Mouse (Mus musculus): ENCODE results near the gene Ndufs8. TPM values are rescaled to one million over a fixed set of nuclear protein-coding genes. Genes with fewer than 3 reads are reported as not detected.

The Ndufs8 gene
- polyA plus RNA-seq (2017; shearing (Covaris generic)) = 209 TPM

DNA sequence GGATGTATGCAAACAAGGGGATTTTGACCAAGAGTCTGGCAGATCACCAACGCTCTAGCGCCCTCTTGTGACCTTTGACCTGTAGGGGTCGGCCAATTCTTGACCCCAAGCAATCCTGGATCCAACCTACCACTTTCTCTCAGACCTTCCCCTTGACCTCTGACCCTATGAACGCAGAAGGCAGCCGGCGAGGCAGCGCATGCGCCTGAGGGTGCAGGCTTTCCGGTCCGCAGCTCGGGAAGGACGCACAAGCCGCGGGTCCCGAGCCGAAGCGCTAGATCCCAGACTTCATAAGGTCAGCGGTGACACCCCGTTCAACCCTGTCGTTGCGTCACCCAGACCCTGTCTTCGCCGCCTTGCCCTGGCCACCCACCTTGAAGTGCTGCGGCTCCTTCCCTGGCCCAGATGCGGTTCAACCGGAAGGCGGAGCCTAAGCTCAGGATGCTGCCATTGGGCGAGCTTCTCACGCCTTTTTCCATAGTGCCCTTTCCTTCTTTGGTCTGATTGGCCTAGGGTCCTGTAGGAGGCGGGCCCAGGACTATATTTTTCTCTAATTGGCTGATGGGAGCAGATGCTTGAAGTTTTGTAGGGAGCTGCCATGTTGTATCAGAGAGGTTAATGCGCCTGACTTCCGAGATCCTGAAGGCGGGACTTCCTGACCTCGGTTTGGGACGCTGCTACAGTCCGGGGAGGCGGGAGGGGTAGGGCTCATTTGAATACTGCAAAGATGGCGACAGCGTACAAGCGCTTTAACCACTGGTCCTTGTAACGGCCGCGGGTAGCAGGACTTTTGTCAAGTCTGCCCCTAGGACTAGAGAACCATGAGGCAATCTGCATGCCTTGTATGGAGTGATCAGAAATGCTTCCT lies at the start of gene Ndufs8:
TSS of gene Ndufs8 (minus strand) at position 438 of the 868 bp plus-strand sequence.

DNA sequence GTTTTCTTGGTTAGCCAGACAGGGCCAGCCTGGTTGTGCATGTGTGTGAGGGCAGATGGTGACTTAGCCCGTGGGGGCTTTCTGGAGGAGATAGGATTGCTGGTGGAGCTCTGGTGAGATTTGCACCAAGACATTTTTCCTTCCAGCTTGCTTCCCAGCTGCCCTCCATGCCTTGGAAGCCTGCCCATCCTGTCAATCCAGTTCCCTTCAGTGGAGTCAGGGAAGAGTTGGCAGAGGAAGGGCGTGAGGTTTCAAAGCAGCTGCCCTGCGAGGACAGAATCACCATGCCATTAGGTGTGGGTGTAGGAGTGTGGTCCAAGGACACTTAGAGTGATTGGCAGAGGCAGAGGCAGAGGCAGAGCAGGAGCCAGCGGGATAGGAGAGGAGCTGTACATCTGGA lies 45.9 kb upstream of the Ndufs8 start, which contains the start of gene Aldh3b3:
TSS of gene Aldh3b3 (plus strand) at position 176 of the 400 bp plus-strand sequence.

DNA sequence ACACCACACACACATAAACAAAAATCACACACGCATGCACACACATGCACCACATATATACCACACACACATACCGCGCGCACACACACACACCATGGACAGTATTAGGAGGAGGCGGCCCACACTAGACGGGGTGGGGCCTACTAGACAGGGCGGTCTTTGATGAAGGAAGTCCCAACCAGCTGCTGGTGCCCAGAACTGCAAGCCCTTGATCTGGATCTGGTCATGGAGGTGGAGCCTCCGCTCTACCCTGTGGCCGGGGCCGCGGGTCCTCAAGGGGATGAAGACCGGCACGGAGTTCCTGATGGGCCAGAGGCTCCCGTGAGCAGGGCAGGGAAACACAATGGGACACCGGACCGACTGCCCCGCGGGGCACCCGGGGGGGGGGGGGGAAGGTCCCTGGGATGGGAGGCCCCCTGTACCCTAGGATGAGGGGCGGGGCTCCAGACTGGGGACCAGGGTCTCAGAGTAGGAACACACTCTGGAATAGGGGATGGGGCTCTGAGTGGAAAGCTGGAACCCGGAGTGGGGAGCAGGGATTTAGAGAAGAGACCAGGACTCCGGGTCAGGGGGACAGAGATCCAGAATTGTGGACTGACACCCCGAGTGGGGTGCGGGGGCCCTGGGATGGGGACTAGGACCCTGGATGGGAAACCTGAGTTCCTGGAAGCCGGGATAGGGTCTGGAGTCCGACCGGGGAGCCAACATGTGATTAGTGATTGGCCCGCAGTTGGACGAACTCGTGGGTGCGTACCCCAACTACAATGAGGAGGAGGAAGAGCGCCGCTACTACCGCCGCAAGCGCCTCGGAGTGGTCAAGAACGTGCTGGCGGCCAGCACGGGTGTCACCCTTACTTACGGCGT lies 22.7 kb upstream of the Ndufs8 start, which contains the start of gene Unc93b1:
TSS of gene Unc93b1 (plus strand) at position 155 of the 864 bp plus-strand sequence.

DNA sequence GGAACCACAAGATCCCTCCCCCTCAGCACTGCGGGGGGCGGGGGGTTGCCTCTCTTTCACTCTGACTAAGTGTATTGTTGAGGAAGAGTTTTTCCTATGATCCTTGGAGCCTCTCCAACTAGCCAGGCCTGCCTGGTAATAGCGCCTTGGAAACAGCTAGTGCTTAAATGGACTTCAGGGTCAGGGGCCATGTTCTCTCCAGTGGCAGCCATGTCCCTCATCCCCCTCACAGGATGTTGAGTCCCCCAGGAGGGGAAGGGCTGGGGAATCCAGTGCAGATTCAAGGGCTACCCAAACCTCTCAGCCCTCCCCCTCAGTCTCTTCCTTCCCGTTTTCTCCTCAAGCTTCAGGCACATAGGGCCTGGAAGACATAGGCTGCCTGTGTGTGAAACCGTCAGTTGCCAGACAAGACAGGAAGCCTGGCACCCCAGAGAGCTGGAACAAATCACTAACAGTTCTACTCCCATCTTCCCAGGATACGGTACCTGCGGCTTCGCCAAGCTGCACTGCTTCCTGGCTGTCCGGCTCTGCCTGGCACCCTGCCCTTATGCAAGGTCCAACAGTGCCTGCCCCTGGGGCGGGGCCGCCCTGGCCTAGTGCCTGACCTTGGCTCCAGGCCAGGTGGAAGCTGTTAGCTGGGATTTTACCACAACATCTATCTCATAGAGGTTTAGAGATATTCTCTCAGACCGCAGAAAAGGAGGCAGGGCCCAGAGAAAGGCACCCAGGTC lies 16.8 kb upstream of the Ndufs8 start, which contains the start of gene Aldh3b1:
TSS of gene Aldh3b1 (minus strand) at position 598 of the 731 bp plus-strand sequence.

DNA sequence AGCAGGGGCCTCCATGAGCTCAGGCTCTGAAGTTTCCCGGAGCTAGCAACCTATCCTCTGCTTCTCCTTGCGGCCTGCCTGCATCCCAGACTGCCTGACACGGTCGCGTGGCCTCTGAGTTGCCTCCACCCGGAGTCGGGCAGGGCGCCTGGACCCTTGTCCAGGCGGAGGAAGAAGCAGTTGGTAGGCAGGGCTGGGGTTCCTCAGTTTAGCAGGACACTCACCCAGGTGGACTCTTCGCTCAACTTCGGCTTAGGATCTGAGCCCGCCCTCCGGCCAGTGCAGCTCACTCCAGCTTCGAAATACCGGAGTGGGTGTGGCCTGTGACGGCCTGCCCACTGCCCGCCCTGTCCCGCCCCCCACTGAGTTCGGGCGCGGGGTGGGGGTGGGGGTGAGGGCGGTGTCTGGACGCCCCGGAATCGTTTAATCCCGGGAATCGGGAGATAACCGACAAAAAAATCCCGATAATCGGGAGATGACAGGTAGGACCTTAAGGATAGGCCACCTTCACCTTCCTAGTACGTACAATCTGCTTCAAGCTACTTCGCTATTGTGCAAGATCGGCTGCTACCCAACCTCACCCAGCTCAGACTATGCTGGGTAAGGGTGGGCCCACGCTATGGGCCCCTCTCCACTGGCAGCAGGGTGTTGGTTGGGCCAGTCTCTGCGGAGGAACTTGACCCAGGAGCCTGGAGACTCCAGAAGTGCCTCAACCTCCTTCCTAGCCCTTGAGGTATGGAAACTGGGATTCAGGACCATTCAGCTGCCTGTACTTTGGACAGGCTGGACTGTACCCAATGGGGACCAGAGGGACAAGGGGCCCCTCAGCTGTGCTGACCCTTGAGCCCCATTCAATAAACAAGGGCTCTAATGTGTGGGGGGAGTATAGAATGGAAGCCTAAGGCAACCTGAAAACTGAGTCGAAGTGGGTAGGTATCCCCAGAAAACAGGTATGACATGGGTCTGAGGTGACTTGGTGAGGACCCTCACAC lies 5.5 kb downstream of the Ndufs8 start, which contains the start of gene Tcirg1:
TSS of gene Tcirg1 (minus strand) at position 339 of the 992 bp plus-strand sequence.

Other genes with a start within 250 kb of the Ndufs8 start
- gene Lrp5, start 226.2 kb downstream of the Ndufs8 start, polyA plus RNA-seq (2017; shearing (Covaris generic)) = not detected
- 8.9 TPM for gene 1810055G02Rik, start 204.5 kb downstream of the Ndufs8 start, polyA plus RNA-seq (2017; shearing (Covaris generic))
- gene Kmt5b, start 145.4 kb downstream of the Ndufs8 start, polyA plus RNA-seq (2017; shearing (Covaris generic)) = 48.1 TPM
- 3.3 TPM for gene Chka, start 61.0 kb downstream of the Ndufs8 start, polyA plus RNA-seq (2017; shearing (Covaris generic))
- gene Tcirg1, start 5.6 kb downstream of the Ndufs8 start, polyA plus RNA-seq (2017; shearing (Covaris generic)) = 75.6 TPM
- 0.95 TPM for gene Aldh3b1, start 17.0 kb upstream of the Ndufs8 start, polyA plus RNA-seq (2017; shearing (Covaris generic))
- gene Unc93b1, start 22.4 kb upstream of the Ndufs8 start, polyA plus RNA-seq (2017; shearing (Covaris generic)) = 71.9 TPM
- not detected for gene Aldh3b3, start 45.9 kb upstream of the Ndufs8 start, polyA plus RNA-seq (2017; shearing (Covaris generic))
- not detected for gene Aldh3b2, start 59.6 kb upstream of the Ndufs8 start, polyA plus RNA-seq (2017; shearing (Covaris generic))
- gene Acy3, start 73.8 kb upstream of the Ndufs8 start, polyA plus RNA-seq (2017; shearing (Covaris generic)) = 0.88 TPM
- not detected for gene Tbx10, start 80.0 kb upstream of the Ndufs8 start, polyA plus RNA-seq (2017; shearing (Covaris generic))
- gene Nudt8, start 87.8 kb upstream of the Ndufs8 start, polyA plus RNA-seq (2017; shearing (Covaris generic)) = 12.2 TPM
- gene Gm49405, start 87.9 kb upstream of the Ndufs8 start, polyA plus RNA-seq (2017; shearing (Covaris generic)) = 1.6 TPM
- gene Doc2g, start 90.5 kb upstream of the Ndufs8 start, polyA plus RNA-seq (2017; shearing (Covaris generic)) = 2.9 TPM
- gene Ndufv1, start 100.0 kb upstream of the Ndufs8 start, polyA plus RNA-seq (2017; shearing (Covaris generic)) = 167 TPM
- gene Gstp1, start 125.2 kb upstream of the Ndufs8 start, polyA plus RNA-seq (2017; shearing (Covaris generic)) = 661 TPM
- gene Gstp2, start 133.2 kb upstream of the Ndufs8 start, polyA plus RNA-seq (2017; shearing (Covaris generic)) = 1.1 TPM
- gene Gstp3, start 146.8 kb upstream of the Ndufs8 start, polyA plus RNA-seq (2017; shearing (Covaris generic)) = 111 TPM
- not detected for gene Cabp2, start 168.8 kb upstream of the Ndufs8 start, polyA plus RNA-seq (2017; shearing (Covaris generic))
- 1,056 TPM for gene Cdk2ap2, start 184.4 kb upstream of the Ndufs8 start, polyA plus RNA-seq (2017; shearing (Covaris generic))
- gene Pitpnm1, start 187.2 kb upstream of the Ndufs8 start, polyA plus RNA-seq (2017; shearing (Covaris generic)) = 397 TPM
- 213 TPM for gene Aip, start 213.1 kb upstream of the Ndufs8 start, polyA plus RNA-seq (2017; shearing (Covaris generic))
- not detected for gene Gpr152, start 227.0 kb upstream of the Ndufs8 start, polyA plus RNA-seq (2017; shearing (Covaris generic))
- gene Cabp4, start 231.3 kb upstream of the Ndufs8 start, polyA plus RNA-seq (2017; shearing (Covaris generic)) = 0.57 TPM
- gene Coro1b, start 235.8 kb upstream of the Ndufs8 start, polyA plus RNA-seq (2017; shearing (Covaris generic)) = 481 TPM
- gene Ptprcap, start 240.8 kb upstream of the Ndufs8 start, polyA plus RNA-seq (2017; shearing (Covaris generic)) = 1,670 TPM